Mouse (Mus musculus) NIH3T3 (cell line): ENCODE data around the gene D330045A20Rik.
"Not testable (repeated sequence)": the region's sequence is repeated elsewhere in the genome, so short reads cannot be mapped to it uniquely, and the experiment has no call there.

Source experiments
- DNase-seq: peaks from one replicate; pipeline ENCODE4 v3.0.0-alpha.2; 2012; ENCODE audit warnings: low read depth

Gene D330045A20Rik

GRCm38 (mm10) chrX:139578649-139579278 lies 98.6 kb downstream of the D330045A20Rik start:
- no peak for DNase-seq

- DNase-seq: no peak
These were observed 103.4 kb downstream of the D330045A20Rik start for GRCm38 (mm10) chrX:139583616-139584015.

GRCm38 (mm10) chrX:139586676-139587075 lies 106.5 kb downstream of the D330045A20Rik start:
- DNase-seq: not testable (repeated sequence)

- no peak for DNase-seq
These were observed 116.2 kb downstream of the D330045A20Rik start for GRCm38 (mm10) chrX:139596404-139596803.
